Mouse (Mus musculus): ENCODE measurements around the gene Csnk2b.

The Csnk2b gene

DNA sequence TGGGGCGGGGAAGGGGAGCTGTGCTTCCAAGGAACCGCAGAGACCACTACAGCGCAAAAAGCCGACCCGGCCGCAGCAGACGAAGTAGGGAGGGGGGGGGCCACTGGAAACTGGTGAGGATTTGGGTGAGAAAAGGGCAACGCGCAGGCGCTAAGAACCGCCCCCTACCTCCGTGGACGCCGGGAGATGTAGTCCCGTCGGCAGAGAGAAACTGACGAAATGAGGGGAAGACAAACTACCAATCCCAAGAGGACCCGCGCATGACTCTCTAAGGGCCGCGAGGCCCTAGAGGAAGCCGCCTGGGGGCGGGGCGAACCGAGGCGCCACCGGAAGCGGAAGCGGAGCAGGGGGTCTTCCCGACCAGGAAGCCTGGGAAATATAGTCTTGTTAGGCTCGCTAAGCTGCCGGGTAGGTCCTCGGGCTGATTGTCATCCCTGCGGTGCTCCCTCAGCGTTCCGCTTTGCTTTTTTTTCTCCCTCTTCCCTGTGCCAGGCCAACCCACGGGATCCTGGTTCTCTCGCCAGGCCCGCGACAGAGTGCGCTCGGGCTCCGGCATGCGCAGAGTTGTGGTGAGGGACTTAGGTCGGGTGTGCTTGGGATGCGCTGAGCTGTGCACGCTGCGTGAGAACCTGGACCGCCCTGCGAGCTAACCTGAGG, 582 bp downstream of the Csnk2b start, which contains the start of gene Gpank1:
Gene Gpank1 (plus strand): TSS at position 313 of the 657 bp plus-strand sequence.
- peak; percentile 99 for DNase-seq (ENCODE audit: low spot score)

DNA sequence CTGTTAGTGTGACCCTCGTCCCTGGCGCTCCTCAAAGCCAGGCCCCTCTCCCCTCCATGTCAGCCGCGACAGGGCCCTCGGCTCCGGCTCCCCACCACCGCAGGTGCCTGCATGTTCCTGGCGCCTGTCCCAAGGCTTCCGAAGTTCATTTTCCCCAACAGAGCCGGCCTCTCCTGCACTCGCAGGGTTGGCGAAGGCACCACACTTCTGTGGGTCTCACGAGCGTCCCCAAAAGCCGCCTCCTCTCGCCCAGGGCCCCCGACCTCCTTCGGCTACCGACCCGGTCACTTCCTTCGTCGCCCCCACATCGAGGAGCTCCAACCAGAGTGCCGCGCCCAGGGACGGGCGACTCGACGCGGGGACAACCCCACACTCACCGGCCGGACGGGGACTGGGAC, 1.1 kb downstream of the Csnk2b start:
- peak; percentile 66 for DNase-seq (ENCODE audit: low spot score)

DNA sequence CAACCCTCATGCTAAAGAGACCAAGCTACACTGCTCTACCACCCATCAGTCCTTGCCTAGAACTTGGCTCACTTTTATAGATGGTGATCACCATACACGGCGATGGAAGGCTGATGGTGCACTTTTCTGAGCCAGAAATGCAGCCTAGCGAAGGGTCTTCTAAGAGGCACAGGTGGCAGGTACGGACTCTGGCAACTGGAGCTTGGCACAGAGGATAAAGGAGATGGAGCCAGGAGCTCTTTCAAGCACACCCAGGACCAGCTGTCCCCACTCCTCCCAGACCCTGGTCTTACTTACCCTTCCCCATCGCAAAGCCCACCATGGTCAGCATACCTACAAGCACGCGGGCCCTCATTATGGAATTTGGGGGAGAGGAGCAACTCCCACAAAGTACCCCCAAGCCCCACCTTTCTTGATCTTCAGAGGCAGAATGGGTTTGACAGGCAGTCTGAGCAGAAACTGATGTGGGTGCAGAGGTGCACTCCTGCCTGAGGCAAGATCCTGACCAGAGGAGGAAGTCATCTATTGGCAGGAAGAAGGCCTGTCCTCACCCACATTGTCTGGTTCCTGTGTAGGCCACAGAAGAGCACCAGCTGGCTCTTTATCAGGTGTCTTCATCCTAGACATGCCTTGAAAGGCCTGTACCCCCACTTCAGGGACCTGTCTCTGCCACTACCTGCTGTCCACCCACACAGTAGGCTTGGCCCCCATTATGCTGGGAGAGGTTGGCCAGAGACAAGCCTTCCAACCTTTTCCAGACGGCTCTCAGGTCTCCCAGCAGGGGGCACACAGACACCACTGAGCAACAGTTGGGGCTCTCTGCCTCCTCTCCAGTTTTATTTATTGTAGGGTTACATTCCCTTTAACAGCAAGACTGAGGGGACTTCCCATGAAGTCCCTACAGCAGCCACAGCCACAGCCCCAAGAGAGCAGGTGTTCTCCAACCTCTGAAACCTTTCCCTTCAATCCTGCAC, 6.5 kb downstream of the Csnk2b start, which contains the start of gene Ly6g5b:
Gene Ly6g5b (minus strand): TSS at position 383 of the 974 bp plus-strand sequence.
- DNase-seq (ENCODE audit: low spot score): no peak

DNA sequence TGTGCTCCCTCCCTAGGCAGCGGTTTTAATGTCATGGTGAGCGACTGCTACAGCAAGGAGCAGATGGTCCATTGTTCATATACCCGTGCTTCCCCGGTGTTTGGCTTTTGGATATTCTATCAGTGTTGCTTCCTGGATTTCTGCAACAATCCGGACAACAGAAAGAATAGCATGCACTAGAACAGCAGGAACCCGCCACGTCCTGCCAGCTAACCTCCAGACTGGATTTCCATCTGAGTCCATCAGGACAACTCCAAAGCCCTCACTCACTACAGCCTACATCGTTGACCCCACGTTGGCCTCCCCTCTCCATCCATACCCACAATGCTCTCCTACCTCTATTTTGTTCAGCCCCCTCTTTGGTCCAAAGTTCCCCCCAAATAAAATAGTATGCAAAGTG, 10.1 kb downstream of the Csnk2b start:
- no peak for DNase-seq (ENCODE audit: low spot score)

DNA sequence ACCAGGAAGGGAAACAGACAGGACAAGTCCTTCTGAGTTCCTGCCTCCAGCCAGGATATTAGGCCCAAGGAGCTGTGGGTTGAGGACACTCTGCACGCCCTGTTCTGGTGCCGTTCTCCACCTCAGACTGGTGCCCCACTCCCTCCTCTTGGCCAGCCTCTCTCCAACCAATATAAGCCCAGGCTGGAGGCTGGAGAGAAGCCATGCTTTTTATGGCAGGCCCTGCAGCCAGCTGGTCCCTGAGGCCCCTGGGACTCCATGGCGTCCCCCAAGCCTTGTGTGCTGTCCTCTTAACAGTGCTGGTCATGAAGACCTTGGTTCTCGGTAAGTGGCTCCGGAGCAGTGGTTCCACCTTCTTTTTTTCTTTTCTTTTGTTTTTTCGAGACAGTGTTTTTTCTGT, 13.8 kb downstream of the Csnk2b start, which contains the start of gene Ly6g5c:
Gene Ly6g5c (plus strand): TSS at position 183 of the 400 bp plus-strand sequence.
- no peak for DNase-seq (ENCODE audit: low spot score)

DNA sequence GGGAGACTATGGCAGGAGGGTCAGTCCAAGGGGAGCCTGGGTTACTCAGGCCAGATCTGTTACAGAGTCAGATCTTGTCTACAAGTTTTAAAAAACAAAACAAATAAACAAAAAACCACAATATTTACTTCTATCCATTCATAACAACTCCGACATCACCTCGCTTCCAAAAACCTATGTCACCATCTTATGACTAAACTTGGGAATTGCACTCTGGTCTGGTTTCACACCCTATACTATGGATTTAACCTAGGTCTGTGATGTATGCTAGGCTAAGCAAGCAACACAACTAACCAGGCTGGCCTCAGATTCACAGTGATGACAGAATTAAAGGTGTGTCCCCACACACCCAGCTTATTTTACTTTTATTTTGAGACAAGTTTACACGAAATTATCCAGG, 15.3 kb downstream of the Csnk2b start:
- no peak for DNase-seq (ENCODE audit: low spot score)

DNA sequence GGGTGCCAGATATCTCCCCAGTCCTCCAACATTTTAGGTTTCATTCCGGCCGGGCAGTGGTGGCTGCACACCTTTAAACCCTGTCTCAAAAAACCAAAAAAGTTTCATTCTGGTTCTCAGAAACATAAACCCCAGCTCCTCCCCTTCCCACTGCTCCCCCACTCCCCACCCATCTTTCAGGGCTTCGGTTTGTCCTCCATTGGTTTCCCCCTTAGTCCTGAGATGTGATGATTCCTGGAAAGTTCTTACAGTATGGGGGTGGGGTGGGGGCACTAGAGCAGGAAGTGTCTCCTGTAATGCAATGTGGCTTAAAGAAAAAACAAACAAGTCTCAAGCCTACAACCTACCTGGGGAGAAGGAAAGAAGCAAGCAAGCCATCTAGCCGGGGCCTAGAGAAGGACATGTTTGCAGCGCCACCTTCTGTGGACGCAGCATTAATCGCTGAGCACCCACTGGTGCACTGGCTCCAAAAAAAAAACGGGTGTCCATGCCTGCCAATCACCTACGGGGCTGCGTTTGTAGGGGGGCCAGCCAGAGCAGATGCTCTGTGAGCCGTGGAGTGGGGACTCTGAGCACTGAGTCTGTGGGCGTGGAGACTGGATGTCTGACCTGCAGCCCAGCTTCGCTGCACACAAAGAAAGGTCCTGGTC, 16.0 kb downstream of the Csnk2b start:
- no peak for DNase-seq (ENCODE audit: low spot score)

DNA sequence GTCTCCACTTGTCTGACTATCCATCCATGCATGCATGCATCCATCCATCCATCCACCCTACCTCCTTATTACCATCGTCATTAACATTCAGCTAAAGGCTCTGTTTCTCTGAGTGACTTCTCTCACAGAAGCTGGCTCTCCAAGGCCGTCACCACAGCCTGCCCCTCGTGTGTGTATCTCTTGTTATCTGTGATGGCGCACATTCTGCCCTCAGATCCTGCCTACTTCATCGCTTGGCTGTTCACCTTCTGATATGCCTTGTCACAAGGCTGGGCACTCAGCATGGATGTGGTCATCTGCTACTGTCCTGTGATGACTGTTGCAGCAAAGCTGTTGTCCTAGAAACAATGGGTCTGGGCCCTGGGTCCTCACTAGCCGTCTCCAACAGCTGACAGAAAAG, 17.1 kb downstream of the Csnk2b start:
- DNase-seq (ENCODE audit: low spot score): no peak

DNA sequence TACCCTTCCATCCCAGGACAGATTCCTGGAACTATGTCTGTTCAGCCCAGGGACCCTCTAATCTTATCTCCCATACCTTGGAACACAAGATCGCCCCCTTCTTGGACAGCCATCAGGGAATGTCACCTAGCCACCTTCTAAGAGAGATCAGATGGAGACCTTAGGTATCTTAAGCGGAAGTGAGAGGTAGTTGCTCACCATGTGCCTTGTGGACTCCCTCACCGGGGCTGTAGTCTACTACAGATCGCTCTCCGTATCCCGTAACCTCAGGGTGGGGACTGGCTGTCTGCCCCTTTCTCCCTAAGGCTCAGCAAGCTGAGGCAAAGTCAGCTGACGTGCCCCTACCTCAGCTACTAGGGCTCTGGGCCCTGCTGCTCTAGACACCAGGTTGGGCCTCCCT, 17.8 kb downstream of the Csnk2b start:
- DNase-seq (ENCODE audit: low spot score): no peak

DNA sequence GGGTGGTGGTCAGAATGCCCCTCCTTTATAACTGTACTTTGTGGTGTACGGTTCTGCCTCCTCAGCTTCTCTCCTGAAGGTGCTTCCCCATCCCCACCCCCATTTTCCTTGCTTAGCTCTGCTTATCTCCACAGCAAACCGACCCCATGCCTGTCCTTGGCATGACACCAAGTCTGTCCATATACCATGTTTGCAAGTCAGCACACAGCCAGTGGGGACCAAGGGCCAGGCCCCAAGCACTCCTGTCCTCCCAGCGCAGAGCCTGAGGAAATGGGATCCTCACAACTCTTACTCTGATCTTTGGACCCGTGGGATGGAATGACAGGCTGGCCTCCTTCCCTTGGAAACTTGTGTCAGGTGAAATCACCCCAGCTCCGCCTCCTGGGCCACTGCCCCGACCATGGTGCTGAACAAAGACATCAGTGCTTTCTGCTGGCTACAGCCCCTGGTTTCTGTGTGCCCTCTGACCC, 18.6 kb downstream of the Csnk2b start:
- DNase-seq (ENCODE audit: low spot score): no peak

DNA sequence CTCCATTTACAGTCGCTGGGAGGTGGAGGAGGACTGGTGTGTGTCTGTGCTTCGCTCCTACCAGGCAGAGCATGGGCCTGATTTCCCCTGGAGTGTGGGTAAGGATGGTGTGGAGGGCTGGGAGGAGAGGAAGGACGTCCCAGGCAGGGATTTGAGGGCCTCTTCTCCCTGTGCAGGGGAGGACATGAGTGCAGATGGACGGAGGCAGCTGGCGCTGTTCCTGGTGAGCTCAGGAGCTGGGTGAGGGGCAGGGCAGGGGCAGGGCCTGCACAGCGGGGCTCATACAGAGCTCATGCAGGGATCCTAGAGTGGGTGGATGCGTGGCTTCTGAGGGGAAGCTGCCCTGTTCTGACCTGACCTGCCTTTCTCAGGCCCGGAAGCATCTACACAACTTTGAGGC, 19.6 kb downstream of the Csnk2b start:
- DNase-seq (ENCODE audit: low spot score): no peak

DNA sequence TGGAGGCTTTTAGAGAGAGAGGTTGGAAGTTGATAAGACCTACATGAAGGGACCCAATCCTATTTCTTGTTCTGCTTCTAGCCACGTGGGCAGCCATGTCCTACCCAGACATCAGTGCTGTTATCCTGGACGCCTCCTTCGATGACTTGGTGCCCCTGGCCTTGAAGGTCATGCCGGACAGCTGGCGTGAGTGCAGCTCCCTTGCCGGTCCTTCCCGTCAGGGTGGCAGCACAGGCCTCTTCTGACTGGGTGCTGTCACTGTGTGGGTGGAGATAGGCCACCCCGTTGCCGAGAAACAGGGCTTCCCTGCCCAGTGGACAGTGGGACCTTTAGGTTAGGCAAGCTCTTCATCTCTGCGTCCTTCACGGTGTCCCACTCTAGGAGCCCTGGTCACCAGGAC, 20.7 kb downstream of the Csnk2b start:
- DNase-seq (ENCODE audit: low spot score): no peak

DNA sequence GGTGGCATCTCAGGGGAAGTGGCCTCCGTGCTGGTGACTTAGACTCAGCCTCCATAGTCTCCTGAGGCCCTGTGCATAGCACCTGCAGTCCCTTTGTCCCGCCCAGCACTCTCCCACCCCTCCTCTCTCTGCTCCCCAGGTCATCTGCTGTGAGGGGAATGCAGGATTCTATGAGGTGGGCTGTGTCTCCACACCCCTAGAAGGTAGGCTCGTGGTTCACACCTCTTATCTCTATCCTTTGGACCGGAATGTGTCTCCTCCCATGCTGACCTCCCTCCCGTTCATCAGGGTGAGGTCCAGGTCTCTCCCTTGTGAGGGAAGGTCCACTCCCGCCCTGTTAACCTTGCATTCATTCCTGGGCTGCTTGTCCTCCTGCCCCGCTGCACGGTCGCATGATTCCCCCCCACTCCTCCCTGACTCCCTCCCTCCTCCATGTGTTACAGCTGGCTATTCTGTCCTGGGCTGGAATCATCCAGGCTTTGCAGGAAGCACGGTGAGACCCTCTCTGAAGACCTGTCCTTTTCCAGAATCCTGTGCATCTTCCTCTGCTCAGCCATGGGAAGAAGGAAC, 21.6 kb downstream of the Csnk2b start:
- no peak for DNase-seq (ENCODE audit: low spot score)

DNA sequence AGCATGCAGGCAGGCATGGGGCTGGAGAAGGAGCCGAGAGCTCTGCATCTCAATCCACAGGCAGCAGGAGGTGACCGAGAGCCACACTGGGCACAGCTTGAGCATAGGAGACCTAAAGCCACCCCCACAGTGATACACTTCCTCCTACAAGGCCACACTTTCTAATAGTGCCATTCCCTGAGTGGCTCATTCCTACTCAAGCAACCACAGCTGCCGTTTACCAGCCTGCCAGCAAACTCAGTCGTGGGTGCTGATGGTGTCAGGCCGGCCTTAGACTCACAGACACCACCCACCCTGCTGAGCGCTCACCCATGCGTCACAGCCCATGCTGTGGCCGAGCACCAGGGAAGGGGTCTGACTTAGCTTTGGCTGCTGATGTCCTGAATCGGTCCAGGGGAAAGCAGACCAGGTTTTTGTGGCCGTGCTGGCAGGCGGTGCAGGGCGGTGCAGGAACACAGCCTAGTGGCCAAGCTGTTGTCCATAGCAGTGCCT, 24.6 kb downstream of the Csnk2b start:
- no peak for DNase-seq (ENCODE audit: low spot score)

DNA sequence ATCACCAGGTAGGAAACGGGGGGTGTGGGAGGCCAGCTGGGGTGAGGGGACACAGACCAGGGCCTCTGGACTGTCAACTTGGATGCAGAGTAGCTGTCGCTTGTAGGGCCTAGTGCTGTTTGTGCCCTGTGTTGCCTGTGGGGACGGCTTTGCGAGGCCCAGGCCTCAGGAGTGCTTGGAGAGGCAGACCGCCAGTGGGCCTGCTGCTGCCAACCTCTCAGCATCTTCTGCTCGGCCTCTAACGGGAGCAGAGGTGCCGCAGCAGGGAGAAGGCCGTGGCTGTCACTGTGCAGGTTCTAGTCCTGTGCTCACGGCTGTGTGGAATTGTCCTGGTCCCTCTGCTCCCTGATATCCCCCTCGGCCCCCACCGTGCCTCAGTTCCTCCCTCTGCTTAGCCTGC, 25.3 kb downstream of the Csnk2b start:
- no peak for DNase-seq (ENCODE audit: low spot score)

DNA sequence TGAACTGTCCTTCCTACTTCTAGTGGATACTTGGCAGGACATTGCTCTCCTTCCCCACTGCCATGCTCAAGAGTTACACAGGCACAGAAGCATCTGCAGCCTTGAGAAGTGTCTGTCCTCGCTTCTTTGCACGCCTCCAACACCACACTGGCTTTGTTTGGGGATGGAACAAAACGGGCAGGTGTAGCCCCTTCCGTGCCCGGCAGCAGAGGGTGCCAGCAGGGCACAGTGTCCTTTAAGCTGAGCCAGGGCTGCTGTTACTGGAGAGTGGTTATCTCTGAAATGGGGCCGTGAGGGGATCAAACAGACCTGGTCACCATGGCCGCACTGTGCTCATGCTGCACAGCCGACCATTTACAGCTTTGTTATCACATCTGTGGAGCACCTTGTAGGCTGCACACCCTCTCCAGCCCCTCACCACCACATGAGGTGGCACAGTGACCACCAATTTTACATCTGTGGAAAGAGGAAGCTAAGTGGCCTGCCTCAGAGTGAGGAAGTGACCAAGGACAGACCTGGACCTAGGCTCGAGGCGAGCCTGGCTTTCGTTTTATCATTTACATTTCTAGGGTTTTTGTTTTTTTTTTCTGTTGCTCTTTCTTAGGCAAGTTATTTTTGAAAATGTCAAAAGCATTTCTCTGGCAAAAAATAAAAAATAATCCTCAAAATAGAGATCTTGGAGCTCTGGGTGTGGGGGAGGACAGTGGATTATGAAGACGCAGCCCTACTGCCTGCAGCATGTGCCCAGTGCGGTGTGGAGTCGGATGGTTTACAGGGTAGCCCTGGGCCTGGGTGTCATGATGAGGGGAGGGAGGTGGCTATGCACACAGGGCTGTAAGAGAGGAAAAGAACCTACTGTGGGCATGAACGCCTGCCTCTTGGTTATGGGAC, 27.1 kb downstream of the Csnk2b start:
- DNase-seq (ENCODE audit: low spot score): no peak

DNA sequence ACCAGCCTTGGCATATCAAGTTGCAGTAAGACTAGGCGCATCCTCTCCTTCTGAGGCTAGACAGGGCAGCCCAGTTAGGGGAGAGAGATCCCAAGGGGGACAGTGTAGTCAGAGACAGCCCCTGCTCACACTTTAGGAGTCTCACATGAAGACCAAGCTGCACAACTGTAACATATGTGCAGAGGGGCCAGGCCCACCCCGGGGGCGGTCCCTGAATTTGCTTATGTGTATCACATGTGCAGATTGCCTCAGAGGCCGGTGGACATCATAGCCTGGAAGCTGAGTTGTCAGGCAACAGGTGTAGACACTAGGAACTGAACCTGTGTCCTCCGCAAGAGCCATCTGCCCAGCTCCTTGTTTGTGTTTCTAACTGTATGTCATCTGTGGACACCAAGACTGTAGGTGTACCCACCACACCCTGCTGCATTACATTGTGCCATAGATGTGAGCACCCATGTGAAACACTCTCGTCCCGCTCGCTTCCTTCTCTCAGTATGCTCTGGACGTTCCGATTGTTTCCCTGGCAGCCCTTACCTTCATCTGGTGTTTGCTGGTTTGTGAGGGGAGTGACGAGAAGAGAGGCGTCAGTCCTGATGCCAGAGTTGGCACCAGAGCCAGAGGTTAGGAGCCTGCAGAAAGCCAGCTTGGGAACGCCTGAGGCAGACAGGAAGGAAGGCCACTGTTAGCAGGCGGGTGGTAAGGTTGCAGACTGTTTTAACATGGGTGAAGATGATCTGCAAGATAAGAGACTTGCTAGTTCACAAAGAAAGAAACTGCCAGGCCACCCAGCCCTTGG, 29.3 kb downstream of the Csnk2b start:
- DNase-seq (ENCODE audit: low spot score): no peak

DNA sequence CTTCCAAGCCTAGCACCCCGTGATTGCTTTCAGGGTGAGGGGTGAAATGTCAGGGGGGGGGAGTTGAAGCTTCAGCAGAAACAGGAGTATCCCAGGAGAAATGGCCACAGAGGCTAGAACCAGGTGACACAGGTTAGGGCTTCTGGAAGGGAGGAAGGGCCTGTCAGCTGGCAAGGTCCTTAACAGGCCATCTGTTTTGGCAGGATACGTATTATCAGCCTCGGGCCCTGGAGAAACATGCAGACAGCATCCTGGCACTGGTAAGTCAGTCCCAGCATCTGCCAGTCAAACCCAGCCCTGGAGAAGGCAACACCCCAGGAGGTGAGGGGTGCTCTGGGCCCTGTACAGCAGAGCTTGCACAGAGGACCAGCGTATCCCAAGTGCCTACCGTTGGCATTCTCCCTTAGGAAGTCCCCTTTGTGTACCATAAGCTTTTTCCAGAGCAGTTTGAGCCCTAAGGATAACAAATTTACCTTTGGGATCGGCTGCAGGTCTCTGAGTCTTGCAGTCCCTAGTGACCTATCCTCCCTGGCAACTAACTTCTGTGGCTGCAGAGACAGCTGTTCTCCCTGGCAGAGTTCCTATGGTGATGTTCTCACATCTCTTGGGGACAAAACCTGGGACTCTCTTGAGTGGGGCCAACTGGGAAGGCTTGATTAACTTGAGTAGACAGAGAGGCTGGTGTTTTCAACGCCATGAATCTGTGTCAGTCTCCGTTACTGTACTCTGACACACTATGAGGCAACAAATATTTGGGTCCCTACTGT, 31.5 kb downstream of the Csnk2b start:
- no peak for DNase-seq (ENCODE audit: low spot score)
